Mouse (Mus musculus) CD4-positive, CD25-positive, alpha-beta regulatory T cell, adult 4 months (primary cell): ENCODE data around the gene Ncapd2. TPM values are rescaled to one million over a fixed set of nuclear protein-coding genes. Genes with fewer than 3 reads are reported as not detected.
"Not testable (repeated sequence)": the region's sequence is repeated elsewhere in the genome, so short reads cannot be mapped to it uniquely, and the experiment has no call there.

Experiments used
- ATAC-seq: one replicate; pipeline ENCODE4 v1.8.0; 2017
- polyA plus RNA-seq, 2 experiments: library from polyadenylated mRNA; unstranded; fragments of 100-300 nt; shearing (Covaris generic); gene quantifications; one replicate each; pipeline ENCODE4 v1.2.1; 2017

Gene Ncapd2
- polyA plus RNA-seq, 2 experiments from 2014 or later: 22.6 to 49.4 TPM

- peak; percentile 24 for ATAC-seq
Measured at GRCm38 (mm10) chr6:125164672-125165327, 26.7 kb downstream of the Ncapd2 start.

- no peak for ATAC-seq
Measured at GRCm38 (mm10) chr6:125163801-125164657, 27.5 kb downstream of the Ncapd2 start.

GRCm38 (mm10) chr6:125162615-125163305 is 28.7 kb downstream of the Ncapd2 start:
- ATAC-seq: not testable (repeated sequence)

- ATAC-seq: peak; percentile 9
Measured at GRCm38 (mm10) chr6:125161971-125162370, 29.5 kb downstream of the Ncapd2 start.

- ATAC-seq: no peak
Measured at GRCm38 (mm10) chr6:125160854-125161760, 30.4 kb downstream of the Ncapd2 start.

- no peak for ATAC-seq
Measured at GRCm38 (mm10) chr6:125160558-125160853, 31.0 kb downstream of the Ncapd2 start.

GRCm38 (mm10) chr6:125159773-125160557 is 31.5 kb downstream of the Ncapd2 start:
- no peak for ATAC-seq

GRCm38 (mm10) chr6:125158944-125159492 is 32.5 kb downstream of the Ncapd2 start:
- no peak for ATAC-seq

GRCm38 (mm10) chr6:125156903-125157614 is 34.4 kb downstream of the Ncapd2 start:
- no peak for ATAC-seq

- ATAC-seq: no peak
Measured at GRCm38 (mm10) chr6:125156491-125156890, 35.0 kb downstream of the Ncapd2 start.

GRCm38 (mm10) chr6:125155262-125155661 is 36.2 kb downstream of the Ncapd2 start:
- ATAC-seq: no peak

- ATAC-seq: peak; percentile 45
Measured at GRCm38 (mm10) chr6:125154550-125154949, 37.0 kb downstream of the Ncapd2 start.

GRCm38 (mm10) chr6:125153682-125154081 is 37.8 kb downstream of the Ncapd2 start:
- no peak for ATAC-seq

GRCm38 (mm10) chr6:125153018-125153389 is 38.5 kb downstream of the Ncapd2 start:
- ATAC-seq: no peak

GRCm38 (mm10) chr6:125152212-125153017 is 39.1 kb downstream of the Ncapd2 start:
- ATAC-seq: no peak

GRCm38 (mm10) chr6:125149569-125149950 is 41.9 kb downstream of the Ncapd2 start:
- ATAC-seq: no peak

GRCm38 (mm10) chr6:125148926-125149568 is 42.5 kb downstream of the Ncapd2 start:
- no peak for ATAC-seq

GRCm38 (mm10) chr6:125148251-125148925 is 43.1 kb downstream of the Ncapd2 start:
- no peak for ATAC-seq

- ATAC-seq: no peak
Measured at GRCm38 (mm10) chr6:125147329-125147728, 44.2 kb downstream of the Ncapd2 start.
